Comparison of ENCODE assay signal across 8 mouse cellular contexts in the genomic region with DNA sequence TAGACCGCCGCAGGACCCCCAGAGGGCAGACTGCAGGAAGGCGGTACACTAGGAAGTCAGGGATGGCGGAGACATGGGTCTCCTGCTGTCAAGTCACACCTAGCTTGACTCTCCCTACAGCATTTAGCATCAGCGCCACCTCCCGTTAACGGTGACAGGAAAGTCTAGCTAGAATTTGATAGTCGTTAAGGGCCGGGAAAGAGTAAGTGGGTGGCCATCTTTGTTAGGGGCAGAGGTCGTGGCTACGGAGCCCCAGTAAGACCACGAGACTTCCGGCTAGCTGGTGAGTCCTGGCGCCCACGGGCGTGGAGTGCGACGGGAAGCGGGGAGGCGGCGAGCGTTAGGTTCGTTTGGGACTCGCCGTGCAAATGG. TPM values are rescaled to one million over a fixed set of nuclear protein-coding genes. Genes with fewer than 3 reads are reported as not detected.
DNase-seq lines count a peak whose midpoint lies in the region; ATAC-seq and TF ChIP-seq lines count a peak whose summit lies in the region.

A gene (plus strand): TSS at position 286 of the 372 bp plus-strand sequence.
A gene (plus strand): TSS at position 302 of the 372 bp plus-strand sequence.

- H3K27me3 ChIP-seq in neural tube, embryonic 11.5 days (ENCODE audit: control insufficient read depth, insufficient read depth, low read length): 0 out of 2 replicates have a peak, but pooled peaks cover 2% of the 10 kb centered on the region
- H3K27me3 ChIP-seq in embryonic facial prominence, embryonic 11.5 days (ENCODE audit: control insufficient read depth, insufficient read depth, low read length): no peaks in the 10 kb centered on the region; the same call in none of the 2 replicates
- H3K27me3 ChIP-seq in intestine, postnatal 0 days (replicated peaks; ENCODE audit: control insufficient read depth, insufficient read depth, low read length): no peaks in the 10 kb centered on the region
- peaks cover 26% of the 10 kb centered on the region for H3K27me3 ChIP-seq in midbrain, embryonic 10.5 days (ENCODE audit: low read depth, poor library complexity, severe bottlenecking)

- H3K9ac ChIP-seq in neural tube, embryonic 11.5 days (ENCODE audit: low read length): peak within 1 kb of the TSS; percentile 83
- peak within 1 kb of the TSS; percentile 76 for H3K9ac ChIP-seq in embryonic facial prominence, embryonic 11.5 days (replicated peaks; ENCODE audit: low read length)
- peak within 1 kb of the TSS; percentile 69 for H3K9ac ChIP-seq in intestine, postnatal 0 days (ENCODE audit: low read depth, low read length)

- peak; percentile 88 for DNase-seq in neural tube, embryonic 11.5 days (ENCODE audit: low spot score)
- no peak for DNase-seq in neural tube, embryonic 10.5 days (ENCODE audit: extremely low spot score, low spot score)
- DNase-seq in embryonic facial prominence, embryonic 11.5 days (ENCODE audit: low spot score): peak; percentile 87
- DNase-seq in left cerebral cortex, postnatal 36 days (ENCODE audit: low spot score in 2 of 2): peak; percentile 88
- peak; percentile 83 for DNase-seq in midbrain, embryonic 10.5 days (ENCODE audit: low spot score)
- DNase-seq in skeletal muscle tissue, adult 2 months (ENCODE audit: low read depth, low spot score): peak; percentile 89

- H3K4me3 ChIP-seq in neural tube, embryonic 11.5 days (ENCODE audit: low read depth, low read length): peak within 1 kb of the TSS; percentile 70
- peak within 1 kb of the TSS; percentile 62 for H3K4me3 ChIP-seq in embryonic facial prominence, embryonic 11.5 days (ENCODE audit: low read depth, low read length)
- peak within 1 kb of the TSS; percentile 76 for H3K4me3 ChIP-seq in intestine, postnatal 0 days (ENCODE audit: low read depth, low read length)
- peak within 1 kb of the TSS; percentile 68 for H3K4me3 ChIP-seq in midbrain, embryonic 10.5 days

- TF ChIP-seq CTCF in intestine, postnatal 0 days (IDR thresholded peaks at IDR 0.05; ENCODE audit: low read depth): peak; percentile 80

- intact Hi-C loops in left cerebral cortex, postnatal 36 days (cut with DNase I): loop anchor here (1.0 to 2.0 kb wide), 3 partner anchors 23 to 105 kb away; a partner anchor contains a TSS

- peaks cover 6% of the 10 kb centered on the region for H3K4me1 ChIP-seq in neural tube, embryonic 11.5 days (ENCODE audit: control insufficient read depth, insufficient read depth, low read length)
- peaks cover 3% of the 10 kb centered on the region; the same call in 1 of the 2 replicates for H3K4me1 ChIP-seq in embryonic facial prominence, embryonic 11.5 days (ENCODE audit: control insufficient read depth, insufficient read depth, low read length)
- H3K4me1 ChIP-seq in intestine, postnatal 0 days (replicated peaks; ENCODE audit: control insufficient read depth, insufficient read depth, low read length): peaks cover 6% of the 10 kb centered on the region
- H3K4me1 ChIP-seq in midbrain, embryonic 10.5 days: peaks cover 29% of the 10 kb centered on the region

- H3K9me3 ChIP-seq in neural tube, embryonic 11.5 days (ENCODE audit: control insufficient read depth, low read length): no peaks in the 10 kb centered on the region
- no peaks in the 10 kb centered on the region for H3K9me3 ChIP-seq in embryonic facial prominence, embryonic 11.5 days (replicated peaks; ENCODE audit: control insufficient read depth, low read length)
- no peaks in the 10 kb centered on the region for H3K9me3 ChIP-seq in intestine, postnatal 0 days (ENCODE audit: control insufficient read depth)
- no peaks in the 10 kb centered on the region for H3K9me3 ChIP-seq in midbrain, embryonic 10.5 days (replicated peaks)

- no peaks in the 10 kb centered on the region for H3K36me3 ChIP-seq in neural tube, embryonic 11.5 days (ENCODE audit: control insufficient read depth, insufficient read depth, low read length)
- H3K36me3 ChIP-seq in embryonic facial prominence, embryonic 11.5 days (replicated peaks; ENCODE audit: control insufficient read depth, insufficient read depth, low read depth, low read length): no peaks in the 10 kb centered on the region
- H3K36me3 ChIP-seq in intestine, postnatal 0 days (ENCODE audit: control insufficient read depth, insufficient read depth): peaks cover 6% of the 10 kb centered on the region; the same call in 1 of the 2 replicates
- peaks cover 9% of the 10 kb centered on the region for H3K36me3 ChIP-seq in midbrain, embryonic 10.5 days

- peak within 1 kb of the TSS; percentile 98 for H3K4me2 ChIP-seq in neural tube, embryonic 11.5 days (ENCODE audit: low read depth)
- peak within 1 kb of the TSS; percentile 99 for H3K4me2 ChIP-seq in embryonic facial prominence, embryonic 11.5 days (ENCODE audit: low read depth, low read length)
- H3K4me2 ChIP-seq in intestine, postnatal 0 days (replicated peaks; ENCODE audit: low read depth): peak within 1 kb of the TSS; percentile 99

- peak; percentile 82 for ATAC-seq in neural tube, embryonic 11.5 days (ENCODE audit: insufficient read depth, low FRiP score, low TSS enrichment)
- peak; percentile 80 for ATAC-seq in embryonic facial prominence, embryonic 11.5 days (replicated peaks; ENCODE audit: insufficient number of reproducible peaks, low FRiP score, low TSS enrichment, low read depth)
- peak; percentile 82 for ATAC-seq in granulocyte monocyte progenitor cell, adult 5-6 weeks (replicated peaks; ENCODE audit: poor library complexity, severe bottlenecking)
- peak; percentile 81 for ATAC-seq in intestine, postnatal 0 days

- under 1% methylated on average over 25 of the region's 25 CpGs for WGBS in neural tube, embryonic 11.5 days
- WGBS in embryonic facial prominence, embryonic 11.5 days: 2% methylated on average over 25 of the region's 25 CpGs
- under 1% methylated on average over 25 of the region's 25 CpGs for WGBS in intestine, postnatal 0 days
- 0% methylated on average over 25 of the region's 25 CpGs for WGBS in midbrain, embryonic 10.5 days

- peak within 1 kb of the TSS; percentile 70 for H3K27ac ChIP-seq in neural tube, embryonic 11.5 days (ENCODE audit: low read depth, low read length)
- peak within 1 kb of the TSS; percentile 22; the same call in 1 of the 2 replicates for H3K27ac ChIP-seq in embryonic facial prominence, embryonic 11.5 days (replicated peaks; ENCODE audit: low read depth, low read length)
- H3K27ac ChIP-seq in intestine, postnatal 0 days (ENCODE audit: low read depth, low read length): peak within 1 kb of the TSS; percentile 81
- H3K27ac ChIP-seq in midbrain, embryonic 10.5 days (replicated peaks): peak within 1 kb of the TSS; percentile 85

RNA-seq across cellular contexts. Expression of the first gene that starts in this region (rescaled TPM):
- polyA plus RNA-seq in neural tube, embryonic 11.5 days (2014; fragmentation: Nextera tagmentation; extraction: Ambion mirVana): 3.3 and 3.5 TPM in 2 replicates
- 0.62 and 1.8 TPM in 2 replicates for polyA plus RNA-seq in embryonic facial prominence, embryonic 11.5 days (2014; fragmentation: Nextera tagmentation; extraction: Ambion mirVana)
- total RNA-seq in granulocyte monocyte progenitor cell, adult 5-6 weeks (2014; fragmentation: Nextera tagmentation): 2.8 and 8.2 TPM in 2 replicates
- 2.5 and 5.7 TPM in 2 replicates for total RNA-seq in granulocyte monocyte progenitor cell, adult 5-6 weeks (2017)
- polyA plus RNA-seq in intestine, postnatal 0 days (2015; fragmentation: Nextera tagmentation; extraction: Ambion mirVana): 0.84 and 1.3 TPM in 2 replicates
- 1 to 10 TPM; 5.1 to 9.0 TPM for total RNA-seq in left cerebral cortex, postnatal 36 days (2021)
- 2.0 and 3.1 TPM in 2 replicates for polyA plus RNA-seq in midbrain, embryonic 10.5 days (2016; fragmentation: Nextera tagmentation; extraction: Ambion mirVana)

RNA-seq across cellular contexts. Expression of the second gene that starts in this region (rescaled TPM):
- polyA plus RNA-seq in neural tube, embryonic 11.5 days (2014; fragmentation: Nextera tagmentation; extraction: Ambion mirVana): 2.1 and 2.7 TPM in 2 replicates
- polyA plus RNA-seq in embryonic facial prominence, embryonic 11.5 days (2014; fragmentation: Nextera tagmentation; extraction: Ambion mirVana): 0.97 and 1.8 TPM in 2 replicates
- 2.0 and 6.3 TPM in 2 replicates for total RNA-seq in granulocyte monocyte progenitor cell, adult 5-6 weeks (2014; fragmentation: Nextera tagmentation)
- total RNA-seq in granulocyte monocyte progenitor cell, adult 5-6 weeks (2017): 2.6 TPM in 2 replicates
- polyA plus RNA-seq in intestine, postnatal 0 days (2015; fragmentation: Nextera tagmentation; extraction: Ambion mirVana): 1.1 and 1.2 TPM in 2 replicates
- 1 to 10 TPM; 5.3 to 5.9 TPM for total RNA-seq in left cerebral cortex, postnatal 36 days (2021)
- polyA plus RNA-seq in midbrain, embryonic 10.5 days (2016; fragmentation: Nextera tagmentation; extraction: Ambion mirVana): 2.4 and 3.1 TPM in 2 replicates

Comparison
In these comparisons a context has a peak if more than half of its experiments do, and no peak if none do; other contexts are left out.
1. H3K27ac ChIP-seq: peak in every context shown above with its lines; median percentile 85 in midbrain, embryonic 10.5 days; 81 in intestine, postnatal 0 days; 70 in neural tube, embryonic 11.5 days; 22 in embryonic facial prominence, embryonic 11.5 days.